Mouse (Mus musculus) heart, adult 11 months (tissue): ENCODE data around the gene Arl4a.

Source experiments
- DNase-seq: peaks from one replicate; pipeline ENCODE4 v3.0.0; 2022

The Arl4a gene

DNA sequence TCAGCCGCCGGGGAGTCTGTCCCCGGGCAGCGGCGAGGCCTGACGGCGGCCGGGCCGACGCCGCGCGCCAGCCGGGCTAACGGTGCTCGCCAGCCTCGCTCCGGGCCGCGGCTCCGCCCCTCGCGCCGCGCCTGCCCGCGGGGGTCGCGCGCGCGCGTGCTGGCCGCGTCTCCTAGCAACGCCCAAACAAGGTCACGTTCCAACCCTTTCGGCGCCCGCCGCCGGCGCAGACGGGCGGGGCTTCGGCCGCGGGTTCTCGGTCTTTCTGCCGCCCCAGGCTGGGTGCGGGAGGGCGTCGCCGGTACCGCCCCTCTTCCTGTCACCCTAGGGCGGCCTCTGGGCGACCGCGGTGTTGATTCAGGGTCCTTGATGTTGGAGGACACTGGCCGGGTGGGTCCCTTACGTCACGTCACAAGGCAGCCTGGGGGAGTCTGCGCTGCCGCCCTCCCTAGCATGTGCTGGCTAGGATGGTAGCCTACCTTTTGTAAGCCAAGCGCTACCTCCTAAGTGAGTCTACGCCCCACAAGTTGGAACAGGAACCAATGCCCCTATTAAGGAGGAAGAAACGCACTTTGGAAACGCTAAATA lies at the start of gene Arl4a:
Gene Arl4a (minus strand): TSS at position 150 of the 588 bp plus-strand sequence.
- peak; percentile 99 for DNase-seq

DNA sequence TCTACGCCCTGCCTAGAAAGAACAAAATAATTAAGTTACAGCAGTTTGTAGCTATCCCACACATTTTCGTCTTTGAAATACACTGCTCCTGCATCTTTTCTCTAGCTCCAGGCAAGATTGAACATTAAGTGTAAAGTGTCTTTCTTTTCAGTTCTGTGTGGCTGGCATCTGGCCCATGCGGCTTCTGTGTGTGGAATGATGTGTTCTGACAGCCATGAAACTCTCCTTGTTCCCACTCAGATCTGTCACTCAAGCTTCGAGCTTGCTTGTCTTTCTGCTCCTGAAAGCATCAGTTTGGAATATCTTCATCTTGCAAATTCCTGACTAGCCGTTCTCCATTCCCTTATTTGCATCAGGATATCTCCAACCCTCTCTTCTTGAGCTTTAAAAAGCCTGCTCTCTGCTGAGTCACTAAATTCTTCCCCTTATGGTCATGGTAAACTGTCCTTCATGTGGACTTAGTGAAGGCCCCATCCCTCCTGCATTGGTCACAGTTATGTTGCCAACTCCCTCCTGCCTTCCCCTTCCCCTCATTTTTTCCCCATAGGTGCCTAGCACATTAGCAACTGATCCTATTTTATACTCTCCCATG lies 48.0 kb upstream of the Arl4a start:
- no peak for DNase-seq

GRCm38 (mm10) chr12:40082453-40083238 lies 44.8 kb upstream of the Arl4a start:
- DNase-seq, result no peak

DNA sequence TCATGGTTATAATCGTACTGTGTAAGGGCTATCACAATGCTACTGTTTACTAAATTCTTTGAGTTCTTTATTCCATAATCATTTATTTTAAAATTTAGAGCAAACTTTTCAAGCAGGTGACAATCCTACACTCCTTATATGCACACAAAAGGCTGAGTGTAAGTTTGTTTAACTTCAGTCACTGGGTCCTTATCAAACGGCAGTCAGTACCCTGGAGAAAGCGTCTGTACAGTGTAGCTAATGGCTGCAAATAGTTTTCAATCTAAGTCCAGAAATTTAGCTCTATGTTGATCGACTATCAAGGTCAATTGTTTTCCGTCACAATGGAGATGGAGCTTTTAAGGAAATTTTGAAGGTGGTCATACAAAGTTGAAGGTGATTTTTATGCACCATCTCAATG lies 44.2 kb upstream of the Arl4a start:
- no peak for DNase-seq

DNA sequence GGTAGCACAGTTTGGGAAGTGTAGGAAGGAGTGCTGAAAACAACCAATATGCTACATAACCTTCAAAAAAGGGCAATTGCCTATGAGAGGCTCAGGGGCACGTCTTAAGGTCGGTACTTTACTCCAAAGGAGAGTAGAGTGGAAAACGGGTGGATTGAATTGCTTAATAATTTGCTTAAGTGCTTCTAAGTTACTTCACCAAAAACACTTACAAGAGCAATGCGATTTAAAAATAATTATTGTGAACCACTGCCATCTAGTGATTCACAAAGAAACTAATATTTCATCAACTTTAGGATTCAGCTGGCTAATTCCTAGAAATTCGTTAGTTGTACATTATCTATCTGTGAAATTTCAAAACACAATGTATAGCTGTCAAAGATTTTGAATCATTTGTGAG lies 35.8 kb upstream of the Arl4a start:
- DNase-seq, result no peak

- no peak for DNase-seq
These were observed 9.2 kb upstream of the Arl4a start for GRCm38 (mm10) chr12:40047024-40047423.

GRCm38 (mm10) chr12:40043816-40044585 lies 6.2 kb upstream of the Arl4a start:
- DNase-seq, result no peak

DNA sequence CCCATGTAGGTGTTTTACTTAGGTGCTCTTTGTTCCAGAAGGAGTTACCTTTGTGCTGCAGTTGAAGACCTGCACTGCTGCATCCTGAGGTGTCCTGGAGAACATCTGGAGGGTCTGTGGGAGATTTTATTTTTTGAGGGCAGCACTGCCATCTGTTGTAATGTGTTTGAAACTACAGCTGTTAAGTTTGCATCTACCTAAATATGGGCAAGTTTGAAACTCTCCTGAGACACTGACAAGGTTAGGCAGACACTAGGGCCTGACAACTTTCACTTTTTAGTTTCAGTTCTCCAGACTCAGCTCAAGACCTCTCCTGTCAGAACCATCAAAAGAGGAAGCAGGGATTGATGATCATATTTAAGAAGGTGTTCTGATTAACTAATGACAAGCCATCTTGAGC lies 2.2 kb upstream of the Arl4a start:
- DNase-seq, result peak; percentile 84

GRCm38 (mm10) chr12:40037226-40037813 lies 505 bp downstream of the Arl4a start:
- DNase-seq, result peak; percentile 100

- no peak for DNase-seq
These were observed 1.2 kb downstream of the Arl4a start for GRCm38 (mm10) chr12:40036666-40037065.

DNA sequence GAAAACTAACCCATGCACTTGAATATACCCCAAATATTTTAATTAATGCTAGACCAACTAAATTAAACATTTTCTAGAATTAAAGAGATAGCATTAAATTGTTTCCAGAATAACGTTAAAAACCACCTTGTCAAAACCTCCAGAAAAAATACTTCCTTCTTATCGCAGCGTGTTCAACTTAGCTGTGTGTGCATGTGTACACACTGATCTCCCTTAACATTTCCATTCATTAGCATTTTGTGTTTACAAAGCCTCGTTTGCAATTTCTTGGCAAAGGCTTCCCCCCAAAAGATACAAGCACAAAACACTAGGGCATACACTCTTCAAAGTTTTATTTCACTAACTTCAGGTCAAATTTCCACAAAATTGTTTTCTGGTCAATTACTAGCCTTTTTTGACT lies 2.3 kb downstream of the Arl4a start:
- DNase-seq, result no peak

DNA sequence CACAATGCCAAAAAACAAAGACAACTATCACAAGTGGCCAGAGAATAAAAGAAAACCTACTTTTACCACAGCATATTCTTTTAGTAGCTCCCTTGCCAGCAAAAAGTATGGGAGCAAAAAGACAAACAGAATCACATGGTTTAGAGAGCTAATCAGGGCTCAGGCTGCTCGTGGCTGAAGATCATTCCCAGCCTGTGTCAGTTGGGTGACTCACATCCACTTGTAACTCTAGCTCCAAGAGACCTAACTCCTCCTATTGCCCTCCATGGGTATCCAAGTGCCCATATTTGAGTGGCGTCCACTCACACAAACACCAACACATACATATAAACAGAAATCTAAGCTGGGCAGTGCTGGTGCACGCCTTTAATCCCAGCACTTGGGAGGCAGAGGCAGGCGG lies 8.6 kb downstream of the Arl4a start:
- no peak for DNase-seq

GRCm38 (mm10) chr12:40027846-40028245 lies 10.0 kb downstream of the Arl4a start:
- DNase-seq, result no peak

- no peak for DNase-seq
These were observed 10.4 kb downstream of the Arl4a start for GRCm38 (mm10) chr12:40027444-40027843.

- no peak for DNase-seq
These were observed 13.9 kb downstream of the Arl4a start for GRCm38 (mm10) chr12:40023918-40024317.

- DNase-seq, result no peak
These were observed 14.7 kb downstream of the Arl4a start for GRCm38 (mm10) chr12:40023014-40023642.

DNA sequence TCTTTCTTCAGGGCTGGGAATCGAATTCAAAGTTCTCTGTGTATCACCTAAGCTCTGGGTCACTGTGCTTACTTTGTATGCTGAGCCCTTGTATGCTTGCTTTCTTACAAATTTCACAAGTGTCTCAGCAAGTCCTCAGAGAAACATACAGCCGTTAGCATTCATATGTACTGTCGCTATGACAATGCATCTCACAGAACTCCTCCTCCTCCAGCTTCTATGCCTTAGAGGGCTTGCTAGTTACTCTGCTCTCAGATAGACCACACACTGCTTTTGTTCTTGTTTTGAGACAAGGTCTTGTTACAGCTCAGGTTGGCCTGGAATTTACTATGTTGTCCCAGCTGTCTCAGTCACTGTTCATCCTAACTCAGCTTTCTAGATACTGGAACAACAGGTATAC lies 15.5 kb downstream of the Arl4a start:
- no peak for DNase-seq

DNA sequence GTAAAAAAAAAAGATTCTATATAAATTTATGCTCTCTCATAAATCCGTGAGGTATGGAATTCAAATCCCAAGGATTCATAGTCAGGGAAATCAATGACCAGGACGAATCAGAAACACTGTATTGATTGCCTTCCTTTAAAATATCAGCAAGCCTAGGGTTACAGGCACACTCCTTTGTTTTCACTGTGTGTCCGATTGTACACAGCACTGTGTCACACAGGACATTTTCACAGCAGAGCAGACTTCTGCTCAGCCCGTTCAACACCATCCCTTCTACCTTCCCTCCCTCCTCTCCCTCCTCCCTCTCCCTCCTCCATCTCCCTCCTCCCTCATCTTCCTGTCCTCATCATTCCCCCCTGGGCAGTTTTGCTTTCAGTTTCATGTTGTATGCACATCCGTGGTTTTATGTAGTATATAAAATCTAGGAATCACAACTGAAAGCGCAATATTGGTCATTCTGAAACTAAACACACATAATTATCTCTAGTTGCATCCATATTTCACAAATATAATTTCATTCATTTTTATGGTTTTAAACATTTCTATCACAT lies 19.8 kb downstream of the Arl4a start:
- DNase-seq, result no peak

DNA sequence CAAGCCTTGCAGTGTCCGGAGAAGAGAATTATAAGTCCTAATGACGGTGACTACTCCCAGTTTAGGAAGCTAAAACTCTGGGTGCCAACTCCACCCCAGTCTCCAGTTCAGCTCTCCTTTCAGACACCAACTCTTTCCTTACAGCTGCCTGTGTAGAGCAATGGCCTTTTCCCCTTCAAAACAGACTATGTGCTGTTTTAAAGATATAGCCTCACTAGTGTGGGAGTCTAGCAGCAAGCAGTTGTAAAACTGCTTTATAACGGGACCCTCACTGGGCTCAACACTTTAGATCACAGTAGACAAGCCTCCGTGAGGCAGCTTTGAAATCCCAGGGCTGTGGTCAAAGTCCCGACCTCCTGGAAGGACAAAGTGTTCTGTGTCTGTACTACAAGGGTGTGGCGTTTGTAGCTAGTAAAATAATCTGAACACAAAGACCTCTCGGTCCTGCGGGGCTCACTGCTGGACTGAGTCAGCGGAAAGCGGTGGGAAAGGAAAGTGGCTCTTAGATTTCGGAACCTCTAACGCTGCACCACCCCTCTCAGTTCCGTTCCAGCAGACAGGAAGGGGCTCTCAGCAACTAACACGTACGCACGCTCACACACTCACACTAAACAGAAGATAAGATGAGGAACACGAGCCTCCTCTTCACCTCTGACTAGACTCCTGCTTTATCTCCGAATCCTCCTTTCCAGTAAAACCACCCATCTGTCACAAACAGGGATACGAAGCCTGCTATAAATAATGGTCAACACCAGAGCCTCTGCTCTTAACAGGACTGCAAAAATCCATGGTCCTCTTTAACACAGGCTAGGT lies 21.0 kb downstream of the Arl4a start:
- DNase-seq, result peak; percentile 99

DNA sequence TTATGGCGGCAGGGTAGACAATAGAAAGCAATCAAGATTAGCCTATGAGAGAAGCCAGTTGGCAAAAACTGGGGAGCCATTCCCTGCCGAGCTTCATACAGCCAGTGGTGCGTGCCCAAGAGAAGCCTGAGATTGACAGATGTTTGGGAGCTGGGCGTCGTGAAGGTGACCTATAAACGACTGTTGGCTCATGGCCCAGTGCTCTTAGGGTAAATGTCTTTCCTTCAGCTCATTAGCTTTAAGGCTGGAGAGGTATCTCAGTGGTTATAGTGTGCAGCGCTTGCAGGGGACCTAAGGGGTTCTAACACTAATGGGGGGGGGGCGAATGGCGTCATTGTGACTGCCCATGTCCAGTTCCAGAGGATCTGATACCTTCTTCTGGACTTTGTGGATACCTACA lies 21.8 kb downstream of the Arl4a start:
- peak; percentile 86 for DNase-seq

DNA sequence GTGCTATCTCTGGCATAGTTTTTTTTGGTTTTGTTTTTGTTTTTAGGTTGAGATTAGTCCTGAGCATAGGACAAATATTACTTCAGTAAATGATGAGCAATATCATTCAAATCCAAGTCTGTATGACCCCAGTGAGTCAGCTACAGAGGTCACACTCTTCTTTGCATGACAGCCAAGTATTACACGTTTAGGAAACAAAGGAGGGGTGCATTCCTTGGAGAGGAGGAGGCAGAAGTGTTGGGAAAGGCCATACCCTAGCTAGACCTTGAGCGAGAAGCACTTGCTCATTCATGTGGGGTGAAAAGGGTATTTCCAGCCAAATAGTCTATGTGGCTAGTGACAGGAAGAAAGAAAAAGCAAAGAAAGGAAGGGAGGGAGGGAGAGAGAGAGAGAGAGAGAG lies 28.0 kb downstream of the Arl4a start:
- peak; percentile 86 for DNase-seq
